Comparison of ENCODE assay signal across 27 mouse cellular contexts in genomic region chr11:94255733-94256132, GRCm38 (mm10). TPM values are rescaled to one million over a fixed set of nuclear protein-coding genes. Genes with fewer than 3 reads are reported as not detected.
DNase-seq lines count a peak whose midpoint lies in the region; ATAC-seq and TF ChIP-seq lines count a peak whose summit lies in the region.
"Had no signal": no experiment of that assay in that cellular context is flagged by ENCODE, and none has a peak within 500 bp of the region (broad histone marks: within the 10 kb centered on the region; RNA-seq: fewer than 3 reads in every experiment).

No protein-coding gene starts in this region.

- no peak for DNase-seq in forebrain, embryonic 10.5 days (ENCODE audit: extremely low spot score, low spot score)
- peak; percentile 14 for DNase-seq in midbrain, embryonic 14.5 days
- peak; percentile 58 for DNase-seq in forebrain, postnatal 0 days
- DNase-seq in hindbrain, postnatal 0 days (ENCODE audit: low spot score): no peak
- DNase-seq: adrenal gland, adult 2 months; adrenal gland, postnatal 14 days; cerebellum, adult 18-20 months; cerebellum, adult 9-10 months; cerebellum, postnatal 14 days; gastrocnemius, postnatal 25 days; heart, adult 18-20 months; heart, postnatal 10 days; heart, postnatal 36 days; kidney, adult 18-20 months had no signal

- no peak overlapping the region for H3K4me3 ChIP-seq in forebrain, embryonic 13.5 days
- no peak overlapping the region for H3K4me3 ChIP-seq in forebrain, embryonic 10.5 days
- no peak overlapping the region for H3K4me3 ChIP-seq in midbrain, embryonic 14.5 days (replicated peaks; ENCODE audit: low read depth, low read length)
- H3K4me3 ChIP-seq in midbrain, embryonic 16.5 days (ENCODE audit: low read depth, low read length): no peak overlapping the region
- H3K4me3 ChIP-seq in forebrain, postnatal 0 days (ENCODE audit: low read depth, low read length): no peak overlapping the region
- no peak overlapping the region for H3K4me3 ChIP-seq in hindbrain, postnatal 0 days (ENCODE audit: low read length)
- H3K4me3 ChIP-seq: heart, embryonic 12.5 days; heart, embryonic 15.5 days; hindbrain, embryonic 10.5 days; hindbrain, embryonic 13.5 days had no signal

- TF ChIP-seq CTCF in forebrain, postnatal 0 days (IDR thresholded peaks at IDR 0.05; ENCODE audit: low read depth): no peak
- no peak for TF ChIP-seq CTCF in hindbrain, postnatal 0 days (IDR thresholded peaks at IDR 0.05; ENCODE audit: low read depth)

- no peaks in the 10 kb centered on the region for H3K9me3 ChIP-seq in forebrain, embryonic 13.5 days (replicated peaks)
- H3K9me3 ChIP-seq in forebrain, embryonic 10.5 days: no peaks in the 10 kb centered on the region
- no peaks in the 10 kb centered on the region for H3K9me3 ChIP-seq in midbrain, embryonic 14.5 days (ENCODE audit: control insufficient read depth, low read length)
- no peaks in the 10 kb centered on the region for H3K9me3 ChIP-seq in midbrain, embryonic 16.5 days (replicated peaks; ENCODE audit: control insufficient read depth, low read length, poor library complexity, severe bottlenecking)
- H3K9me3 ChIP-seq in forebrain, postnatal 0 days (ENCODE audit: low read length): no peaks in the 10 kb centered on the region
- no peaks in the 10 kb centered on the region for H3K9me3 ChIP-seq in hindbrain, postnatal 0 days (ENCODE audit: low read length)
- H3K9me3 ChIP-seq: G1E; heart, embryonic 15.5 days; hindbrain, embryonic 10.5 days; hindbrain, embryonic 13.5 days had no signal

- H3K9ac ChIP-seq in forebrain, embryonic 13.5 days: no peak overlapping the region
- no peak overlapping the region for H3K9ac ChIP-seq in midbrain, embryonic 14.5 days (replicated peaks; ENCODE audit: low read length)
- H3K9ac ChIP-seq in midbrain, embryonic 16.5 days (ENCODE audit: low read depth, low read length): no peak overlapping the region
- no peak overlapping the region for H3K9ac ChIP-seq in forebrain, postnatal 0 days
- H3K9ac ChIP-seq in hindbrain, postnatal 0 days (replicated peaks; ENCODE audit: low read length): no peak overlapping the region
- H3K9ac ChIP-seq: heart, embryonic 12.5 days; heart, embryonic 15.5 days had no signal

- no peaks in the 10 kb centered on the region for H3K36me3 ChIP-seq in forebrain, embryonic 13.5 days (ENCODE audit: poor library complexity, severe bottlenecking)
- no peaks in the 10 kb centered on the region for H3K36me3 ChIP-seq in forebrain, embryonic 10.5 days (replicated peaks)
- no peaks in the 10 kb centered on the region for H3K36me3 ChIP-seq in midbrain, embryonic 14.5 days (ENCODE audit: control insufficient read depth, insufficient read depth, low read length)
- H3K36me3 ChIP-seq in midbrain, embryonic 16.5 days (ENCODE audit: control insufficient read depth, insufficient read depth, low read length): no peaks in the 10 kb centered on the region
- H3K36me3 ChIP-seq in forebrain, postnatal 0 days (ENCODE audit: insufficient read depth): no peaks in the 10 kb centered on the region
- H3K36me3 ChIP-seq in hindbrain, postnatal 0 days (ENCODE audit: insufficient read depth, low read length): no peaks in the 10 kb centered on the region
- H3K36me3 ChIP-seq: G1E; heart, embryonic 12.5 days; heart, embryonic 15.5 days; hindbrain, embryonic 10.5 days; hindbrain, embryonic 13.5 days had no signal

- peak; percentile 65; the same call in 1 of the 2 replicates for ATAC-seq in forebrain, embryonic 13.5 days
- ATAC-seq in midbrain, embryonic 14.5 days (ENCODE audit: low FRiP score, low TSS enrichment): no peak
- no peak for ATAC-seq in midbrain, embryonic 16.5 days
- ATAC-seq in forebrain, postnatal 0 days: peak; percentile 90; the same call in 1 of the 2 replicates
- ATAC-seq in hindbrain, postnatal 0 days: no peak
- ATAC-seq: hindbrain, embryonic 16.5 days; inflammation-experienced regulatory T-cells, adult 6 months; intestine, embryonic 16.5 days had no signal

- H3K4me1 ChIP-seq in forebrain, embryonic 13.5 days: peaks cover 6% of the 10 kb centered on the region; the same call in 1 of the 2 replicates
- H3K4me1 ChIP-seq in forebrain, embryonic 10.5 days: peaks cover 10% of the 10 kb centered on the region
- H3K4me1 ChIP-seq in midbrain, embryonic 14.5 days (ENCODE audit: control insufficient read depth, insufficient read depth, low read length): no peaks in the 10 kb centered on the region
- H3K4me1 ChIP-seq in midbrain, embryonic 16.5 days (ENCODE audit: control insufficient read depth, insufficient read depth, low read length): no peaks in the 10 kb centered on the region
- no peaks in the 10 kb centered on the region for H3K4me1 ChIP-seq in forebrain, postnatal 0 days (ENCODE audit: insufficient read depth)
- no peaks in the 10 kb centered on the region for H3K4me1 ChIP-seq in hindbrain, postnatal 0 days (ENCODE audit: insufficient read depth, low read length)
- H3K4me1 ChIP-seq: heart, embryonic 15.5 days; hindbrain, embryonic 10.5 days had no signal

- H3K4me2 ChIP-seq in forebrain, embryonic 13.5 days: no peak overlapping the region
- no peak overlapping the region for H3K4me2 ChIP-seq in midbrain, embryonic 14.5 days (ENCODE audit: low read length)
- H3K4me2 ChIP-seq in midbrain, embryonic 16.5 days (ENCODE audit: low read length): no peak overlapping the region
- no peak overlapping the region for H3K4me2 ChIP-seq in forebrain, postnatal 0 days (ENCODE audit: low read depth)
- no peak overlapping the region for H3K4me2 ChIP-seq in hindbrain, postnatal 0 days (ENCODE audit: low read depth, low read length)
- H3K4me2 ChIP-seq: heart, embryonic 12.5 days; heart, embryonic 15.5 days; hindbrain, embryonic 13.5 days had no signal

- WGBS in forebrain, embryonic 13.5 days: 57% methylated on average over 5 of the region's 5 CpGs
- WGBS in forebrain, embryonic 10.5 days: 81% methylated on average over 5 of the region's 5 CpGs
- 65% methylated on average over 5 of the region's 5 CpGs for WGBS in midbrain, embryonic 14.5 days
- 45% methylated on average over 5 of the region's 5 CpGs for WGBS in midbrain, embryonic 16.5 days
- 32% methylated on average over 5 of the region's 5 CpGs for WGBS in forebrain, postnatal 0 days
- 49% methylated on average over 5 of the region's 5 CpGs for WGBS in hindbrain, postnatal 0 days

- H3K27ac ChIP-seq in forebrain, embryonic 13.5 days: no peak overlapping the region
- no peak overlapping the region for H3K27ac ChIP-seq in forebrain, embryonic 10.5 days
- no peak overlapping the region for H3K27ac ChIP-seq in midbrain, embryonic 14.5 days (replicated peaks; ENCODE audit: low read depth, low read length)
- H3K27ac ChIP-seq in midbrain, embryonic 16.5 days (ENCODE audit: low read length): no peak overlapping the region
- H3K27ac ChIP-seq in forebrain, postnatal 0 days (ENCODE audit: low read depth, low read length): no peak overlapping the region
- H3K27ac ChIP-seq in hindbrain, postnatal 0 days: no peak overlapping the region
- H3K27ac ChIP-seq: heart, embryonic 15.5 days; hindbrain, embryonic 10.5 days; hindbrain, embryonic 13.5 days had no signal

- no peaks in the 10 kb centered on the region for H3K27me3 ChIP-seq in forebrain, embryonic 13.5 days
- no peaks in the 10 kb centered on the region for H3K27me3 ChIP-seq in forebrain, embryonic 10.5 days (ENCODE audit: poor library complexity, severe bottlenecking)
- no peaks in the 10 kb centered on the region for H3K27me3 ChIP-seq in midbrain, embryonic 14.5 days (ENCODE audit: control insufficient read depth, insufficient read depth, low read length)
- no peaks in the 10 kb centered on the region for H3K27me3 ChIP-seq in midbrain, embryonic 16.5 days (ENCODE audit: control insufficient read depth, insufficient read depth, low read depth, low read length)
- no peaks in the 10 kb centered on the region for H3K27me3 ChIP-seq in forebrain, postnatal 0 days (ENCODE audit: insufficient read depth, low read length)
- H3K27me3 ChIP-seq in hindbrain, postnatal 0 days (ENCODE audit: insufficient read depth, low read length): no peaks in the 10 kb centered on the region
- H3K27me3 ChIP-seq: heart, embryonic 12.5 days; heart, embryonic 15.5 days; hindbrain, embryonic 13.5 days had no signal

RNA-seq across cellular contexts. Expression of gene Wfikkn2, which starts 9.9 kb away (rescaled TPM):
- 3.7 and 4.6 TPM in 2 replicates for polyA plus RNA-seq in forebrain, embryonic 13.5 days (2015; fragmentation: Nextera tagmentation; extraction: Ambion mirVana)
- polyA plus RNA-seq in forebrain, embryonic 10.5 days (2016; fragmentation: Nextera tagmentation; extraction: Ambion mirVana): 0.46 and 1.2 TPM in 2 replicates
- 0.47 and 2.0 TPM in 2 replicates for polyA plus RNA-seq in midbrain, embryonic 14.5 days (2014; fragmentation: Nextera tagmentation; extraction: Ambion mirVana)
- 4.1 and 5.0 TPM in 2 replicates for polyA plus RNA-seq in midbrain, embryonic 16.5 days (2015; fragmentation: Nextera tagmentation; extraction: Ambion mirVana)
- 5.9 and 6.4 TPM in 2 replicates for total RNA-seq in forebrain, postnatal 0 days (2014; rRNA removed)
- 6.5 and 10.0 TPM in 2 replicates for polyA plus RNA-seq in forebrain, postnatal 0 days (2015; fragmentation: Nextera tagmentation; extraction: Ambion mirVana)
- 7.0 and 10.1 TPM in 2 replicates for total RNA-seq in hindbrain, postnatal 0 days (2014; rRNA removed)
- polyA plus RNA-seq in hindbrain, postnatal 0 days (2015; fragmentation: Nextera tagmentation; extraction: Ambion mirVana): 10.4 and 10.5 TPM in 2 replicates

RNA-seq across cellular contexts. Expression of gene Gm21885, which starts 25.9 kb away (rescaled TPM):
- 0.68 TPM in 1 of 2 replicates, not detected in the other for polyA plus RNA-seq in forebrain, embryonic 13.5 days (2015; fragmentation: Nextera tagmentation; extraction: Ambion mirVana)
- polyA plus RNA-seq in forebrain, embryonic 10.5 days (2016; fragmentation: Nextera tagmentation; extraction: Ambion mirVana): 0.34 TPM in 1 of 2 replicates, not detected in the other
- 0.50 and 0.57 TPM in 2 replicates for polyA plus RNA-seq in midbrain, embryonic 14.5 days (2014; fragmentation: Nextera tagmentation; extraction: Ambion mirVana)
- polyA plus RNA-seq in midbrain, embryonic 16.5 days (2015; fragmentation: Nextera tagmentation; extraction: Ambion mirVana): 0.95 TPM in 1 of 2 replicates, not detected in the other
- total RNA-seq in forebrain, postnatal 0 days (2014; rRNA removed): 0.92 TPM in 1 of 2 replicates, not detected in the other
- 0.19 TPM in 1 of 2 replicates, not detected in the other for polyA plus RNA-seq in forebrain, postnatal 0 days (2015; fragmentation: Nextera tagmentation; extraction: Ambion mirVana)
- not detected in 2 replicates for total RNA-seq in hindbrain, postnatal 0 days (2014; rRNA removed)
- 0.24 TPM in 1 of 2 replicates, not detected in the other for polyA plus RNA-seq in hindbrain, postnatal 0 days (2015; fragmentation: Nextera tagmentation; extraction: Ambion mirVana)
- total RNA-seq: adrenal gland, adult 2 months; adrenal gland, postnatal 14 days; G1E; gastrocnemius, adult 8-10 months; gastrocnemius, postnatal 25 days; heart, postnatal 10 days had no signal
- polyA plus RNA-seq: adrenal gland, adult 2 months; embryonic facial prominence, embryonic 11.5 days; G1E; gonadal fat pad, adult 2 months; heart, embryonic 12.5 days; heart, embryonic 15.5 days; hindbrain, embryonic 10.5 days; hindbrain, embryonic 16.5 days had no signal

RNA-seq across cellular contexts. Expression of gene Tob1, which starts 44.5 kb away (rescaled TPM):
- polyA plus RNA-seq in forebrain, embryonic 13.5 days (2015; fragmentation: Nextera tagmentation; extraction: Ambion mirVana): 39.0 and 41.0 TPM in 2 replicates
- 18.8 and 20.1 TPM in 2 replicates for polyA plus RNA-seq in forebrain, embryonic 10.5 days (2016; fragmentation: Nextera tagmentation; extraction: Ambion mirVana)
- polyA plus RNA-seq in midbrain, embryonic 14.5 days (2014; fragmentation: Nextera tagmentation; extraction: Ambion mirVana): 29.5 and 34.7 TPM in 2 replicates
- polyA plus RNA-seq in midbrain, embryonic 16.5 days (2015; fragmentation: Nextera tagmentation; extraction: Ambion mirVana): 28.1 and 28.6 TPM in 2 replicates
- total RNA-seq in forebrain, postnatal 0 days (2014; rRNA removed): 12.5 and 17.3 TPM in 2 replicates
- 27.9 and 31.6 TPM in 2 replicates for polyA plus RNA-seq in forebrain, postnatal 0 days (2015; fragmentation: Nextera tagmentation; extraction: Ambion mirVana)
- total RNA-seq in hindbrain, postnatal 0 days (2014; rRNA removed): 13.2 and 20.1 TPM in 2 replicates
- 33.9 and 34.8 TPM in 2 replicates for polyA plus RNA-seq in hindbrain, postnatal 0 days (2015; fragmentation: Nextera tagmentation; extraction: Ambion mirVana)

Comparison
In these comparisons a context has a peak if more than half of its experiments do, and no peak if none do; other contexts are left out.
1. DNase-seq: peak in midbrain, embryonic 14.5 days (single experiment) and forebrain, postnatal 0 days (single experiment); none in forebrain, embryonic 10.5 days (single experiment) and hindbrain, postnatal 0 days (single experiment).
2. ATAC-seq: peak in forebrain, embryonic 13.5 days (single experiment) and forebrain, postnatal 0 days (single experiment); none in midbrain, embryonic 14.5 days (single experiment), midbrain, embryonic 16.5 days (single experiment) and hindbrain, postnatal 0 days (single experiment).